Mouse (Mus musculus): ENCODE measurements around the gene Kif20b. TPM values are rescaled to one million over a fixed set of nuclear protein-coding genes. Genes with fewer than 3 reads are reported as not detected.

Gene Kif20b
- polyA plus RNA-seq (2014; fragmentation: Nextera tagmentation; extraction: Ambion mirVana) = 8.7 and 14.1 TPM in 2 replicates

DNA sequence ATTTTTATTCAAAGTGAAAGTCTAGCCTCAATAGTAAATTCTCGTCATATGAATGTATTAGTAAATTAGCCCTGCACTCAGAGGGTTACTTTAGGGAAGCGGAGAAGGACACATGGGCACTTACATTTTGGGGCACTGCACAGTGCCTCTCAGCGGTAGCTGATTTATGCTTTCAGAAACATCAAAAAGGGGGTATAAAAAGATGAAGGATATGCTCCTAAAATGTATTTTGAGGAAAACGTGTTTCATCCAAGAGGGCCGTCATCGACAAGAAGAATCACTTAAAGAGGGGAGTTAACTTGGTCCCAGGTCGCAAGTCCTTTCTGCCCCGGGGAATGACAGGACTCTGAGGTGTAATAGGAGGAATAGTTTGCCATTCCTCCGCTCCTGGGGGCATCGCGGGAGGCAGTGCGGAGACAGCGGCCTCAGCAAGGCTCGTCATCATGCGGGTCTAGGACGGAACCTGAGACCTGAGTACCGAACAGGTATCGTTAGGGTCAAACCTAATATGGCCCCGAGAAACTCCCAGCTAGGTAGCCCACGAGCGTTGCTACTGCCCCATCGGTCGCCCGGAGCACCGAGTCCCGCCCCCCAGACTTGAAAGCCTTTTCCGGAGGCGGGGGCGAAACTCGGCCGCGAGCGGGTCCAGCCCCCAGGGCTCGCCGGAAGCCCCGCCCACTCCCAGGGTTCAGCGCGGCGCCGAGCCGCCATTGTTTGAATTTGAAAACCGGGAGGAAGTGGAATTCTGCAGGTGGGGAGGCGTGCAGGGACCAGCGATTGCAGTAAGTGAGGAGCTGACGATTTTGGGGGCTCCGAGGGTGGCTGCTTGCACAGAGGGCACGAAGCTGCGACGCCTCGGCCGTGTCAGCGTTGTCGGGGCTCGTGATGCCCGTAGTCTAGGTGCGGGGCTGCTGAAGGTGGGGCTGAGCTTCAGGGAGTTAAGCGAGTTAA, at the start of gene Kif20b:
Gene Kif20b, plus strand, starts transcription at position 710 of the 951 bp plus-strand sequence.
- H3K27me3 ChIP-seq (ENCODE audit: control insufficient read depth, insufficient read depth, low read length) = no peaks in the 10 kb centered on the region
- DNase-seq (peak; percentile 96), ATAC-seq (ENCODE audit: low FRiP score, low TSS enrichment) (peak; percentile 95)
- peak within 1 kb of the TSS; percentile 82 for H3K4me3 ChIP-seq (replicated peaks; ENCODE audit: low read depth, low read length)
- peak within 1 kb of the TSS; percentile 48 for H3K9ac ChIP-seq (replicated peaks; ENCODE audit: low read length)
- no peaks in the 10 kb centered on the region for H3K9me3 ChIP-seq (ENCODE audit: control insufficient read depth, low read length)
- H3K4me2 ChIP-seq (ENCODE audit: low read length) = peak within 1 kb of the TSS; percentile 67
- under 1% methylated on average over 57 of the region's 57 CpGs for WGBS
- no peaks in the 10 kb centered on the region for H3K36me3 ChIP-seq (ENCODE audit: control insufficient read depth, insufficient read depth, low read length)
- H3K27ac ChIP-seq (replicated peaks; ENCODE audit: low read depth, low read length) = peak within 1 kb of the TSS; percentile 69
- no peaks in the 10 kb centered on the region for H3K4me1 ChIP-seq (ENCODE audit: control insufficient read depth, insufficient read depth, low read length)

DNA sequence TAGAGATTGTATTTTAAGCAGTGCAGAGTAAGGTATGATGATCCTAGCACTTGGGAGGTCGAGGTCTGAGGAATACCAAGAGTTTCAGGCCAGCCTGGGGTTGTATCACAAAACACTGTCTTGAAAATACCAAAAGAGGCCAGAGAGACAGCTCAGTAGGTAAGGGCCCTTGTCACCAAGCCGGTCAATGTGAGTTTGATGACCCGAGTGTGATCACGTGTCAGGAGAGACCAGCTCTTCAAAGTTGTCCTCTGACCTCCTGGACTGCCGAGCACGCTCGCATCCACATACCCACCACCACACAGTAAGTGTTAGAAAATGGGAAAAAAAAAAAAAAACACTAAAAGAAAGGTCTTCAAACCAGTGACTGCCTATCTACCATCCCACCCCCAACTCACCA, 45.5 kb upstream of the Kif20b start:
- no peak for DNase-seq
- no peaks in the 10 kb centered on the region for H3K27me3 ChIP-seq (ENCODE audit: control insufficient read depth, insufficient read depth, low read length)
- no peak overlapping the region for H3K4me3 ChIP-seq (replicated peaks; ENCODE audit: low read depth, low read length)
- H3K4me1 ChIP-seq (ENCODE audit: control insufficient read depth, insufficient read depth, low read length) = 0 out of 2 replicates have a peak, but pooled peaks cover 14% of the 10 kb centered on the region
- no peak overlapping the region for H3K9ac ChIP-seq (replicated peaks; ENCODE audit: low read length)
- no peak for ATAC-seq (ENCODE audit: low FRiP score, low TSS enrichment)
- H3K27ac ChIP-seq (replicated peaks; ENCODE audit: low read depth, low read length) = no peak overlapping the region
- 87% methylated on average over 7 of the region's 7 CpGs for WGBS
- H3K36me3 ChIP-seq (ENCODE audit: control insufficient read depth, insufficient read depth, low read length) = no peaks in the 10 kb centered on the region
- H3K4me2 ChIP-seq (ENCODE audit: low read length) = peak overlapping the region; percentile 77
- no peaks in the 10 kb centered on the region for H3K9me3 ChIP-seq (ENCODE audit: control insufficient read depth, low read length)

- Histone ChIP-seq H3K4me1 (ENCODE audit: control insufficient read depth, insufficient read depth, low read length) (0 out of 2 replicates have a peak, but pooled peaks cover 14% of the 10 kb centered on the region), H3K36me3 (ENCODE audit: control insufficient read depth, insufficient read depth, low read length) (no peaks in the 10 kb centered on the region), H3K27ac (replicated peaks; ENCODE audit: low read depth, low read length) (peak overlapping the region; percentile 97), H3K9me3 (ENCODE audit: control insufficient read depth, low read length) (no peaks in the 10 kb centered on the region), H3K9ac (replicated peaks; ENCODE audit: low read length) (peak overlapping the region; percentile 96), H3K4me3 (replicated peaks; ENCODE audit: low read depth, low read length) (peak overlapping the region; percentile 94), H3K4me2 (ENCODE audit: low read length) (peak overlapping the region; percentile 77), H3K27me3 (ENCODE audit: control insufficient read depth, insufficient read depth, low read length) (no peaks in the 10 kb centered on the region)
- peak; percentile 94 for ATAC-seq (ENCODE audit: low FRiP score, low TSS enrichment)
- 1% methylated on average over 45 of the region's 45 CpGs for WGBS
- DNase-seq = peak; percentile 92
Measured at GRCm38 (mm10) chr19:34877898-34878602, 44.1 kb upstream of the Kif20b start.

DNA sequence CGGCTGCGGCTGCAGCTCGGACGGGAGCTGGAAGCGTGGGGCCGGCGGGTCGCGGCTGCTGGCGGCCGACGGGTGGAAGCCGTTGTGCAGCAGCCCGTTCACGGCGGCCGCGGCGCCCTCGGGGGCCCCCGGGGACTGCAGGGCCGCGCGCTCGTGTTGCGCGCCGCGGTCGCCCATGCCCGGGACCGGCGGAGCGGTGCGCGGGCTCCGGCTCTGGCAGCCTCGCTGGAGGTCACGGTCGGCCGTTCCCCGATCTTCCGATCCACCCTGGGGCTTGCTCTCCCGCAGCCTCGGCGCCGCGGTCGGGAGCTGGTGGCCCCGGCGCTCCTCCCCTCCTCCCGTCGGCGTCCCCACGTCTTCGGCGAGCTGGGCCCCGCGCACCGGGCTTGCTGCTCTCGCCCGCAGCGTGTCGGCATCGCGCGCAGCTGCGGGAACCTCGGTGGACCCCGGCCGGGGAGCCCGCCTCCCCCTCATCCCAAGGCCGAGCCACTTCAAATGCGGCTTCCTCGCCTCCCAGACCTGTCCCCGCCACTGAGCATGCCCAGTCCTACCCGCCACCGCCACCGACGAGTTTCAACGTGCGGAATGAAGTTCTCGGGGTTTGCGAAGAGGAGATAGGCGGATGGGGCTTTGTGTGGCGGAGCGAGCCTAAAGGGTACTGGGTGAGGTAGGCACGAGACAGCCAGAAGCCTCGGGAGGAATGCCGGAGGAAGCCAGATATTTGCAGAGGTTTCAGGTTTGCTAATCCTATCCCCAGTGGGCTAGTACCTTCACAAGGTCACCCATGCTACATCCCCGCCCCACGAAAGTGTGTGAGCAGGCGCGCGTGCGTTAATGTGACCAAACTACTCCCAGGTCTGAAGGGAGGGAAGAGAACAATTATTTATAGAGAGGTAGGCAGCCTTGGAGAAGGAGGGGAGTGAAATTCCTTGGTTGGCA, 43.3 kb upstream of the Kif20b start, which contains the start of gene Pank1:
Gene Pank1, minus strand, starts transcription at position 853 of the 939 bp plus-strand sequence.
- H3K36me3 ChIP-seq (ENCODE audit: control insufficient read depth, insufficient read depth, low read length) = no peaks in the 10 kb centered on the region
- no peaks in the 10 kb centered on the region for H3K9me3 ChIP-seq (ENCODE audit: control insufficient read depth, low read length)
- peak; percentile 80 for ATAC-seq (ENCODE audit: low FRiP score, low TSS enrichment)
- WGBS = under 1% methylated on average over 88 of the region's 96 CpGs
- peak within 1 kb of the TSS; percentile 77 for H3K4me2 ChIP-seq (ENCODE audit: low read length)
- peak within 1 kb of the TSS; percentile 96 for H3K9ac ChIP-seq (replicated peaks; ENCODE audit: low read length)
- DNase-seq = peak; percentile 85
- peak within 1 kb of the TSS; percentile 97 for H3K27ac ChIP-seq (replicated peaks; ENCODE audit: low read depth, low read length)
- H3K4me1 ChIP-seq (ENCODE audit: control insufficient read depth, insufficient read depth, low read length) = 0 out of 2 replicates have a peak, but pooled peaks cover 14% of the 10 kb centered on the region
- peak within 1 kb of the TSS; percentile 94 for H3K4me3 ChIP-seq (replicated peaks; ENCODE audit: low read depth, low read length)
- no peaks in the 10 kb centered on the region for H3K27me3 ChIP-seq (ENCODE audit: control insufficient read depth, insufficient read depth, low read length)

GRCm38 (mm10) chr19:34879624-34880023, 42.5 kb upstream of the Kif20b start:
- 0 out of 2 replicates have a peak, but pooled peaks cover 14% of the 10 kb centered on the region for H3K4me1 ChIP-seq (ENCODE audit: control insufficient read depth, insufficient read depth, low read length)
- peak overlapping the region; percentile 96 for H3K9ac ChIP-seq (replicated peaks; ENCODE audit: low read length)
- peak overlapping the region; percentile 97 for H3K27ac ChIP-seq (replicated peaks; ENCODE audit: low read depth, low read length)
- peak; percentile 6 for DNase-seq
- peak overlapping the region; percentile 77 for H3K4me2 ChIP-seq (ENCODE audit: low read length)
- 26% methylated on average over 6 of the region's 6 CpGs for WGBS
- no peaks in the 10 kb centered on the region for H3K9me3 ChIP-seq (ENCODE audit: control insufficient read depth, low read length)
- ATAC-seq (ENCODE audit: low FRiP score, low TSS enrichment) = no peak
- H3K27me3 ChIP-seq (ENCODE audit: control insufficient read depth, insufficient read depth, low read length) = no peaks in the 10 kb centered on the region
- H3K4me3 ChIP-seq (replicated peaks; ENCODE audit: low read depth, low read length) = peak overlapping the region; percentile 94
- H3K36me3 ChIP-seq (ENCODE audit: control insufficient read depth, insufficient read depth, low read length) = no peaks in the 10 kb centered on the region

GRCm38 (mm10) chr19:34881160-34881559, 41.0 kb upstream of the Kif20b start:
- WGBS = 85% methylated on average over 5 of the region's 5 CpGs
- DNase-seq = no peak
- Histone ChIP-seq H3K27ac (replicated peaks; ENCODE audit: low read depth, low read length) (no peak overlapping the region), H3K9me3 (ENCODE audit: control insufficient read depth, low read length) (no peaks in the 10 kb centered on the region), H3K27me3 (ENCODE audit: control insufficient read depth, insufficient read depth, low read length) (no peaks in the 10 kb centered on the region), H3K36me3 (ENCODE audit: control insufficient read depth, insufficient read depth, low read length) (no peaks in the 10 kb centered on the region), H3K4me1 (ENCODE audit: control insufficient read depth, insufficient read depth, low read length) (0 out of 2 replicates have a peak, but pooled peaks cover 14% of the 10 kb centered on the region), H3K4me3 (replicated peaks; ENCODE audit: low read depth, low read length) (no peak overlapping the region), H3K4me2 (ENCODE audit: low read length) (no peak overlapping the region), H3K9ac (replicated peaks; ENCODE audit: low read length) (no peak overlapping the region)
- no peak for ATAC-seq (ENCODE audit: low FRiP score, low TSS enrichment)

- 0 out of 2 replicates have a peak, but pooled peaks cover 10% of the 10 kb centered on the region for H3K4me1 ChIP-seq (ENCODE audit: control insufficient read depth, insufficient read depth, low read length)
- H3K4me2 ChIP-seq (ENCODE audit: low read length) = no peak overlapping the region
- H3K9me3 ChIP-seq (ENCODE audit: control insufficient read depth, low read length) = no peaks in the 10 kb centered on the region
- WGBS = 85% methylated on average over 2 of the region's 2 CpGs
- H3K36me3 ChIP-seq (ENCODE audit: control insufficient read depth, insufficient read depth, low read length) = no peaks in the 10 kb centered on the region
- H3K4me3 ChIP-seq (replicated peaks; ENCODE audit: low read depth, low read length) = no peak overlapping the region
- no peak overlapping the region for H3K9ac ChIP-seq (replicated peaks; ENCODE audit: low read length)
- H3K27ac ChIP-seq (replicated peaks; ENCODE audit: low read depth, low read length) = no peak overlapping the region
- ATAC-seq (ENCODE audit: low FRiP score, low TSS enrichment) (no peak), DNase-seq (no peak)
- no peaks in the 10 kb centered on the region for H3K27me3 ChIP-seq (ENCODE audit: control insufficient read depth, insufficient read depth, low read length)
Measured at GRCm38 (mm10) chr19:34882443-34882842, 39.7 kb upstream of the Kif20b start.

All from midbrain, embryonic 14.5 days (tissue).